Mouse (Mus musculus) hindbrain, embryonic 16.5 days (tissue): ENCODE measurements at regions not wholly inside any gene's neighbourhood (a gene's known extent, or its start where the extent isn't known, plus 50 kb on each side); places are given as distances from the start of the nearest gene placed in this dataset.

Experiments used
- ATAC-seq: fragments of 200-750 bp; cut with Nextera tagmentation; 2 replicates; pipeline ENCODE4 v1.8.0; 2017; ENCODE audit warnings: moderate TSS enrichment, moderate library complexity
- H3K27ac ChIP-seq: fragments of 300-500 bp; sonication (generic); 2 replicates; pipeline ENCODE4 v1.5.1; 2014; ENCODE audit warnings: low read depth, mild to moderate bottlenecking, control low read depth, low read length, moderate library complexity
- H3K27me3 ChIP-seq: fragments of 300-500 bp; sonication (generic); replicated peaks from 2 replicates; pipeline ENCODE4 v1.6.1; 2014; ENCODE audit warnings: low read length; ENCODE audit not compliant: control insufficient read depth, insufficient read depth
- H3K36me3 ChIP-seq: fragments of 300-500 bp; sonication (generic); 2 replicates; pipeline ENCODE4 v1.6.1; 2014; ENCODE audit warnings: mild to moderate bottlenecking, low read length, moderate library complexity, mixed read lengths; ENCODE audit not compliant: control insufficient read depth, insufficient read depth
- H3K4me1 ChIP-seq: fragments of 300-500 bp; sonication (generic); 2 replicates; pipeline ENCODE4 v1.6.1; 2014; ENCODE audit warnings: low read depth, low read length; ENCODE audit not compliant: control insufficient read depth, insufficient read depth
- H3K4me2 ChIP-seq: fragments of 300-500 bp; sonication (generic); 2 replicates; pipeline ENCODE4 v1.6.1; 2014; ENCODE audit warnings: mild to moderate bottlenecking, low read length, control low read depth, moderate library complexity
- H3K4me3 ChIP-seq: fragments of 300-500 bp; sonication (generic); 2 replicates; pipeline ENCODE4 v1.5.1; 2014; ENCODE audit warnings: mild to moderate bottlenecking, low read length, control low read depth, moderate library complexity
- H3K9ac ChIP-seq: fragments of 300-500 bp; sonication (generic); 2 replicates; pipeline ENCODE4 v1.6.1; 2014; ENCODE audit warnings: low read depth, mild to moderate bottlenecking, control low read depth, low read length, moderate library complexity
- H3K9me3 ChIP-seq: fragments of 300-500 bp; sonication (generic); 2 replicates; pipeline ENCODE4 v1.6.1; 2014; ENCODE audit warnings: mild to moderate bottlenecking, low read length, moderate library complexity; ENCODE audit not compliant: control insufficient read depth
- WGBS: fragments of 180-500 bp; shearing (Covaris S2); extraction: QIAGEN DNeasy Blood & Tissue Kit; methylation state at CpG from one replicate; pipeline ENCODE4 v1.1.7; 2014; 5-methylcytosine and 5-hydroxymethylcytosine counted together

DNA sequence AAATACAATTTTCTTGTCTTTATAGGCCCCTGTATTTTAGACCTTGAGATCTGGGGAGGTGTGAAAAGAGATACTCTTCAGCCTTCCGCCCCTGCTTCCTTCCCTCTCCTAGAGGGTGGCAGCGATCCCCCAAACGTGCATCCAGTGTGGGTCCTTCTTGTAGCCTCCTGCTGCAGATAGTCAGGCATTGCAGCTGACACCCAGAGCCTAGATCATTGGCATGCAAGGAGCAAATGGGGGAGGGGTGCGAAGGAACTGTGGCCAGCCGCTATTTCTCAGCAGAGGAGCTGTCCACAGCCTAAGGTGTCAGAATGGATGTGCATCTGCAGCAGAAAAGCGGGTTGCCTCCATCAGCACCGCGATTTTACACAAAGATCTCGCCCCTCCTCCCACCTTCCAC, 629.0 kb upstream of the Cypt12 start:
- ATAC-seq = peak; percentile 91
- Histone ChIP-seq H3K9ac (peak overlapping the region; percentile 42; the same call in 1 of the 2 replicates), H3K27ac (peak overlapping the region; percentile 69), H3K27me3 (no peaks in the 10 kb centered on the region), H3K9me3 (no peaks in the 10 kb centered on the region), H3K4me3 (no peak overlapping the region), H3K4me1 (peaks cover 2% of the 10 kb centered on the region; the same call in 1 of the 2 replicates), H3K4me2 (peak overlapping the region; percentile 39), H3K36me3 (no peaks in the 10 kb centered on the region)
- WGBS = 9% methylated on average over 9 of the region's 9 CpGs

DNA sequence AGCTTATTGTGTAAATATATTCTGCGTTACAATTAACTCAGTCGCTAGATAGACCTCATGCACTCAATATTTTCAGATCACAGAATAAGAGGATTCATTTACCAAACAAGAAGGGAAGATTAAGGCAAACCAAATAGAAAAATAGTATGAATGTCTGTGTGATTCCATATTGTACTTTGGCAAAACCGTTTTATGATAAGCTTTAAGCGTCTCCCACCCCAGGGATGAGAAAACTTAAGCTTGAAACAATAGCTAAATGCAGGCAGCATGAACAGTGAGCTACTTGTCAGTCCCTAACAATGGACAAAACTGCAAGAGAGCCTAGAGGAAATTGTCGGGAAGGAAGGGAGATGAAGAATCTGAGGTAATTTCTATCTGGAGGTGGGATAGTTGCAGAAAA, 628.3 kb upstream of the Cypt12 start:
- H3K4me1 ChIP-seq = peaks cover 2% of the 10 kb centered on the region; the same call in 1 of the 2 replicates
- no peak for ATAC-seq
- no peaks in the 10 kb centered on the region for H3K9me3 ChIP-seq
- WGBS = 41% methylated on average over 5 of the region's 5 CpGs
- no peaks in the 10 kb centered on the region for H3K36me3 ChIP-seq
- H3K4me2 ChIP-seq = no peak overlapping the region
- peak overlapping the region; percentile 48 for H3K27ac ChIP-seq
- no peak overlapping the region for H3K4me3 ChIP-seq
- no peak overlapping the region for H3K9ac ChIP-seq
- H3K27me3 ChIP-seq = no peaks in the 10 kb centered on the region

DNA sequence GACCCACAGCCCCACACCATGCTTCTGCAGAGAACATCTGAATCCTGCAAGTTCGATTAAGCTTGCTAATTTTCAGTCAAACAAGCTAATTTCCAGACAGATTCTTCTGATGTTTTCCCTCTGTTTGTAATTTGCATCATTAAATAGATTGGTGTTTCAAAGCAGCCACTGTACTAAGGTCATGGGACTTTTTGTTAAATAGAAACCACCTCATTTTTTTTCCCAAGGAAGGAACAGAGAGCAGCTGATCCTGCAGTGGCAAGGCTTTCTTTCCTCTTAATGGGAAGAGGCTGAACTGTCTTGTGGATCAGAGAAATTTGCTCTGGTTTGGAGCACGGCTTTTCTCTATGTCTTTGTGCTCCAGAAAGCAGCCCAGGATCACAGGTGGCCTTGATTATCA, 625.9 kb upstream of the Cypt12 start:
- Histone ChIP-seq H3K27me3 (no peaks in the 10 kb centered on the region), H3K9me3 (no peaks in the 10 kb centered on the region), H3K27ac (peak overlapping the region; percentile 44; the same call in 1 of the 2 replicates), H3K4me1 (peaks cover 2% of the 10 kb centered on the region; the same call in 1 of the 2 replicates), H3K4me3 (no peak overlapping the region), H3K9ac (no peak overlapping the region), H3K4me2 (no peak overlapping the region), H3K36me3 (no peaks in the 10 kb centered on the region)
- no peak for ATAC-seq
- WGBS = 31% methylated on average over 2 of the region's 2 CpGs

DNA sequence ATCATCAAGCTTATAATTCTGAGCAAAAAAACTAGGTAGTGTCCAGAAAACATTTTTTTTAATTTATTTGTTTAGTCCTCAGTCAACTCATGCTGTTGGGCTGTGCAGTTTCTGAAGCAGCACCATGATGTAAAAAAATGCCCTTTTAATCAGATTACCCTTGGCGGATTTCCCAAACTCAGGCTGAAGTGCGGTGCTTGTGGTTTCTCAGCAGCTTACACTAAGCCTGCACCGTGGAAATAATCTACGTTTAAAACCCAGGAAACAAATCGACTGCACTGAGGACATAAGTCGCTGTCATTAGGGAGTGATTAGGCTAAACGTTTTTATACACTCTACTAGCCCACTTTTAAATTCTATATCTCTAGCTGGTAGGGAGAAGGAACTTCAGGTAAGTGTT, 623.4 kb upstream of the Cypt12 start:
- Histone ChIP-seq H3K4me1 (no peaks in the 10 kb centered on the region; the same call in 1 of the 2 replicates), H3K4me3 (no peak overlapping the region), H3K27me3 (no peaks in the 10 kb centered on the region), H3K27ac (peak overlapping the region; percentile 73), H3K9ac (no peak overlapping the region), H3K9me3 (no peaks in the 10 kb centered on the region), H3K36me3 (no peaks in the 10 kb centered on the region), H3K4me2 (peak overlapping the region; percentile 31)
- 43% methylated on average over 7 of the region's 7 CpGs for WGBS
- ATAC-seq = peak; percentile 21; the same call in 1 of the 2 replicates

DNA sequence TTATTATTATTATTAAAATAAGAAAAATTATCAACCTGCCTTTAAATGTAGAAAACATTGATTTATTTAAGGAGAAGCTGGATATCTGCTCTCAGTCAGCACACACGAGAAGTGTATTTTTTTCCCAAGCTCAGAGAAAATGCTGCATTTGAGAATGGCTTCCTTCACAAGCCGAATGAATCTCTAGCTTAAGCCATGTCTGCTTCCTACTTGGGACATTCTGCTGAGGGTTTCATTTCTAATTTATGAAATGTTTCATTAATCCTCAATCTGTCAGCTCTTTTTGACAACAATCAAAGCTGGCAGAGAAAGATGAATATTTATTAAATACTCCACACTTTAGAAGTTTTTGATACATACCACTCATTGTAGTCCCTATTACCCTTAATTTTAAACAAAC, 622.4 kb upstream of the Cypt12 start:
- no peaks in the 10 kb centered on the region for H3K27me3 ChIP-seq
- no peak for ATAC-seq
- peak overlapping the region; percentile 38 for H3K4me2 ChIP-seq
- WGBS = 58% methylated on average over 2 of the region's 2 CpGs
- peak overlapping the region; percentile 73 for H3K27ac ChIP-seq
- H3K4me3 ChIP-seq = no peak overlapping the region
- no peaks in the 10 kb centered on the region for H3K9me3 ChIP-seq
- H3K36me3 ChIP-seq = no peaks in the 10 kb centered on the region
- no peaks in the 10 kb centered on the region; the same call in 1 of the 2 replicates for H3K4me1 ChIP-seq
- no peak overlapping the region; the same call in 1 of the 2 replicates for H3K9ac ChIP-seq

DNA sequence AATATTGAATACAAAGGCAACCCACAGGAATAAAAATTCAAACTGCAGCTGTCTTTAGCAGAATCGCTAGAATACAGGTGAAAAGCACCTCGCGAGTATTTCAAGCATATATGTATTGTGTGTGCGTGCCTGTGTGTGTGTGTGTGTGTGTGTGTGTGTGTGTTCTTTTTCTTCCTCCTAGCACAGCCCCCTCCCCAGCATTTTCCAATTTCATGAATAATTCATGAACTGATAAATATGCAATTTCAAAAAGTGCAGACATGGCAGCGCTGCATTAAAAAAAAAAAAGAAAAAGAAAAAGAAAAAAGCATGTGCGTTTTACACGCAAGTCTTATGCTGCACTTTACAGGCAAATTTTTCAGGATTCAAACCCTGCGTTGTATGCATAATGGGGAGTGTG, 621.9 kb upstream of the Cypt12 start:
- no peaks in the 10 kb centered on the region for H3K9me3 ChIP-seq
- H3K4me2 ChIP-seq = peak overlapping the region; percentile 36
- no peaks in the 10 kb centered on the region for H3K36me3 ChIP-seq
- peak; percentile 21; the same call in 1 of the 2 replicates for ATAC-seq
- peak overlapping the region; percentile 71 for H3K27ac ChIP-seq
- no peak overlapping the region; the same call in 1 of the 2 replicates for H3K9ac ChIP-seq
- WGBS = 48% methylated on average over 8 of the region's 8 CpGs
- no peaks in the 10 kb centered on the region for H3K27me3 ChIP-seq
- no peaks in the 10 kb centered on the region; the same call in 1 of the 2 replicates for H3K4me1 ChIP-seq
- H3K4me3 ChIP-seq = no peak overlapping the region

DNA sequence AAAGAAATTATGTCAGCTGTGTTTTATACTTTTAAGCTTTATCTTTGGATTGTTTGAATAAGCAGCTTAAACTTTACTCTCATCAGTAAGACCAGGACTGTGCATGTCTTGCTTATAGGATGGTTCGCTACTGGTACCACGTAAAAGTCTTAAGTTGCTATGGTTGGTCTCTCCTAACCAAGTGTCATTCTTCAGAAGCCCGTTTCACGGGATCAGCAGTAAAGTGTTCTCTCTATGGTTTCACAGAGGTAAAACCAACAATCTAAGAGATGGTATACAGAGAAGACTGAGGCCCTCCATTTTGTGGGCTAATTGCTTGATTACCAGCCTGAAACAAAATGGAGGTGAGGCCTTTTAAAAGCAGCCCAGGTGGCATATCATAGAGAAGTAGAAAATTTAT, 621.4 kb upstream of the Cypt12 start:
- Histone ChIP-seq H3K27me3 (no peaks in the 10 kb centered on the region), H3K4me3 (no peak overlapping the region), H3K27ac (peak overlapping the region; percentile 71), H3K9me3 (no peaks in the 10 kb centered on the region), H3K4me2 (peak overlapping the region; percentile 36), H3K36me3 (no peaks in the 10 kb centered on the region), H3K4me1 (no peaks in the 10 kb centered on the region; the same call in 1 of the 2 replicates), H3K9ac (no peak overlapping the region)
- ATAC-seq = no peak
- 62% methylated on average over 4 of the region's 4 CpGs for WGBS

DNA sequence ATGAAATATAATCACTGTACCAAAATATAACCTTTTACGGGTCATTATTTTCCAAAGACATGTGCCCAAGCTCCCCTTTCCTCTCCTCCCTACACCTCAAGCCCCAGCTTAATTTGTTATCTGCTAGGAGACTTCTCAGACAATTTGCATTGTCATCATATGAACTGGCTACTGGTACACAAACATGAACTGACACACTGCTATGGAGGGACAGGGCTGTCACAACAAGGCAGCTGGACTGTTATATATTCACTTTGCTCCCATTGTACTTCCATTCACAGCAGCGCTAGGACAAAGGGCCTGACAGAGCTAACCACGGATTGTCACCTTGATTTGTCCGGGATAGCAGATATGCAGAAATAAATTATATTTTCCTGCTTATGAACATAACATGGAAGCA, 620.5 kb upstream of the Cypt12 start:
- Histone ChIP-seq H3K9me3 (no peaks in the 10 kb centered on the region), H3K4me2 (peak overlapping the region; percentile 20; the same call in 1 of the 2 replicates)
- peak; percentile 43 for ATAC-seq

DNA sequence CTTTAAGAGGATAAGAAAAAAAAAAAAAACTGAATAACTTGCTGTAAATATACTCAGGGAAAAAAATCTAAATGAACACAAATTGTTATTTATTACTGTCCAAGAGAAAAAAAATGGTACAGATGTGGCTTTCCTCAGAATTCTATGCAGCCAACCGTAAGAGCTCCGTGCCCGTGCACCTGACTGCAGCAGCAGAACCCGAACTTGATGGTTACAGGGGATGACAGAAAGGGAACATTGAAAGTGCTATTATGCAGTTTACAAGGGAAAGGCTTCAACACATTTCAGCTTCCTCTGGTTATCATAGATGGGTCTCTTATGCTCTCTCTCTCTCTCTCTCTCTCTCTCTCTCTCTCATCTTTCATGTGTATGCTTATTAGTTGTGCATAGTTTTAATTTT, 618.8 kb upstream of the Cypt12 start:
- Histone ChIP-seq H3K9me3 (no peaks in the 10 kb centered on the region), H3K9ac (no peak overlapping the region; the same call in none of the 2 replicates), H3K36me3 (no peaks in the 10 kb centered on the region), H3K27ac (peak overlapping the region; percentile 77), H3K4me1 (no peaks in the 10 kb centered on the region), H3K4me3 (no peak overlapping the region), H3K4me2 (peak overlapping the region; percentile 27), H3K27me3 (no peaks in the 10 kb centered on the region)
- 49% methylated on average over 4 of the region's 4 CpGs for WGBS
- no peak for ATAC-seq

More for the DNA sequence above, 620.5 kb upstream of the Cypt12 start:
- 46% methylated on average over 4 of the region's 4 CpGs for WGBS
- H3K27ac ChIP-seq = peak overlapping the region; percentile 80
- no peak overlapping the region for H3K4me3 ChIP-seq
- H3K4me1 ChIP-seq = no peaks in the 10 kb centered on the region
- peak overlapping the region; percentile 43 for H3K9ac ChIP-seq
- no peaks in the 10 kb centered on the region for H3K36me3 ChIP-seq
- H3K27me3 ChIP-seq = no peaks in the 10 kb centered on the region
